In genomic region chr12:110970408-110970807, GRCm38 (mm10) we compare ENCODE assay signal across 22 mouse cellular contexts. TPM values are rescaled to one million over a fixed set of nuclear protein-coding genes. Genes with fewer than 3 reads are reported as not detected.
DNase-seq lines count a peak whose midpoint lies in the region; ATAC-seq and TF ChIP-seq lines count a peak whose summit lies in the region.
"Had no signal": no experiment of that assay in that cellular context is flagged by ENCODE, and none has a peak within 500 bp of the region (broad histone marks: within the 10 kb centered on the region; RNA-seq: fewer than 3 reads in every experiment).

No protein-coding gene starts in this region.

- no peak for DNase-seq in frontal cortex, adult 2 months (ENCODE audit: extremely low spot score in 1 of 2, low spot score in 1 of 2)
- DNase-seq in liver, postnatal 0 days: no peak
- DNase-seq in liver, embryonic 14.5 days (ENCODE audit: low read depth in 3 of 3, low spot score in 3 of 3): no peak
- DNase-seq in natural killer cell, adult 2 months (ENCODE audit: low spot score in 2 of 2): no peak
- DNase-seq: adrenal gland, adult 8-10 months; adrenal gland, postnatal 25 days; cerebellum, adult 18-20 months; cerebellum, adult 9-10 months; cerebellum, postnatal 14 days; gastrocnemius, postnatal 10 days; gastrocnemius, postnatal 36 days; heart, adult 11 months had no signal

- H3K27me3 ChIP-seq in liver, embryonic 12.5 days (replicated peaks): no peaks in the 10 kb centered on the region
- no peaks in the 10 kb centered on the region for H3K27me3 ChIP-seq in liver, postnatal 0 days (ENCODE audit: insufficient read depth, low read length)
- no peaks in the 10 kb centered on the region for H3K27me3 ChIP-seq in liver, embryonic 14.5 days (ENCODE audit: control insufficient read depth, insufficient read depth, low read length)
- H3K27me3 ChIP-seq: forebrain, embryonic 13.5 days; hindbrain, embryonic 13.5 days had no signal

- ATAC-seq in frontal cortex, adult (ENCODE audit: low TSS enrichment): peak; percentile 56; the same call in 1 of the 2 replicates
- ATAC-seq in liver, embryonic 12.5 days: no peak
- ATAC-seq in liver, postnatal 0 days: no peak
- no peak for ATAC-seq in liver, embryonic 14.5 days (ENCODE audit: insufficient read depth)
- ATAC-seq in megakaryocyte, adult 5-6 weeks (ENCODE audit: poor library complexity, severe bottlenecking): no peak
- ATAC-seq: activated CD4-positive, CD25-positive, alpha-beta regulatory T cell, adult 4 months; forebrain, embryonic 13.5 days; forebrain, embryonic 16.5 days; hindbrain, embryonic 16.5 days had no signal

- TF ChIP-seq CTCF in liver, postnatal 0 days (IDR thresholded peaks at IDR 0.05; ENCODE audit: low read depth): no peak
- TF ChIP-seq CTCF in liver, embryonic 14.5 days (IDR thresholded peaks at IDR 0.05; ENCODE audit: low read depth): no peak

- H3K4me1 ChIP-seq in liver, embryonic 12.5 days: peaks cover 87% of the 10 kb centered on the region
- peaks cover 45% of the 10 kb centered on the region for H3K4me1 ChIP-seq in liver, postnatal 0 days (ENCODE audit: insufficient read depth)
- peaks cover 60 to 62% of the 10 kb centered on the region in 2 experiments for H3K4me1 ChIP-seq in liver, embryonic 14.5 days (replicated peaks; ENCODE audit: control insufficient read depth in 2 of 2, insufficient read depth in 2 of 2, low read length in 1 of 2)
- H3K4me1 ChIP-seq: forebrain, embryonic 10.5 days; forebrain, embryonic 13.5 days; hindbrain, embryonic 13.5 days had no signal

- H3K9me3 ChIP-seq in liver, embryonic 12.5 days (replicated peaks): no peaks in the 10 kb centered on the region
- no peaks in the 10 kb centered on the region for H3K9me3 ChIP-seq in liver, postnatal 0 days (ENCODE audit: low read length)
- H3K9me3 ChIP-seq in liver, embryonic 14.5 days (ENCODE audit: control insufficient read depth, low read length): no peaks in the 10 kb centered on the region
- H3K9me3 ChIP-seq: forebrain, embryonic 10.5 days; forebrain, embryonic 13.5 days; hindbrain, embryonic 13.5 days had no signal

- H3K27ac ChIP-seq in liver, embryonic 12.5 days: peak overlapping the region; percentile 83
- H3K27ac ChIP-seq in liver, postnatal 0 days (ENCODE audit: low read depth): no peak overlapping the region
- H3K27ac ChIP-seq in liver, embryonic 14.5 days: peak overlapping the region; percentile 8
- H3K27ac ChIP-seq: forebrain, embryonic 10.5 days; forebrain, embryonic 13.5 days; hindbrain, embryonic 13.5 days had no signal

- peaks cover 75% of the 10 kb centered on the region for H3K36me3 ChIP-seq in liver, embryonic 12.5 days
- peaks cover 45% of the 10 kb centered on the region for H3K36me3 ChIP-seq in liver, postnatal 0 days (replicated peaks; ENCODE audit: insufficient read depth, low read length)
- H3K36me3 ChIP-seq in liver, embryonic 14.5 days (replicated peaks; ENCODE audit: control insufficient read depth, insufficient read depth, low read depth): peaks cover 49% of the 10 kb centered on the region

- H3K9ac ChIP-seq in liver, embryonic 12.5 days: no peak overlapping the region
- H3K9ac ChIP-seq in liver, postnatal 0 days (replicated peaks): no peak overlapping the region
- H3K9ac ChIP-seq in liver, embryonic 14.5 days (replicated peaks): no peak overlapping the region
- H3K9ac ChIP-seq: forebrain, embryonic 13.5 days; hindbrain, embryonic 13.5 days had no signal

- H3K4me3 ChIP-seq in liver, embryonic 12.5 days: no peak overlapping the region
- H3K4me3 ChIP-seq in liver, postnatal 0 days (ENCODE audit: low read depth, low read length): no peak overlapping the region
- no peak overlapping the region for H3K4me3 ChIP-seq in liver, embryonic 14.5 days (ENCODE audit: insufficient read depth in 1 of 2, low read depth in 2 of 2, low read length in 2 of 2)
- H3K4me3 ChIP-seq: forebrain, embryonic 10.5 days; forebrain, embryonic 13.5 days; hindbrain, embryonic 13.5 days had no signal

- H3K4me2 ChIP-seq in liver, embryonic 12.5 days: no peak overlapping the region
- no peak overlapping the region for H3K4me2 ChIP-seq in liver, postnatal 0 days (ENCODE audit: low read depth, low read length)
- H3K4me2 ChIP-seq in liver, embryonic 14.5 days (ENCODE audit: low read depth): no peak overlapping the region
- H3K4me2 ChIP-seq: forebrain, embryonic 13.5 days; heart, embryonic 11.5 days; hindbrain, embryonic 13.5 days had no signal

- 85% methylated on average over 5 of the region's 5 CpGs for WGBS in liver, embryonic 12.5 days (ENCODE audit: insufficient replicate concordance)
- 91% methylated on average over 5 of the region's 5 CpGs for WGBS in liver, postnatal 0 days (ENCODE audit: insufficient replicate concordance)
- 91% methylated on average over 5 of the region's 5 CpGs for WGBS in liver, embryonic 14.5 days (ENCODE audit: insufficient replicate concordance)

- TF ChIP-seq EP300 in liver, postnatal 0 days (IDR thresholded peaks at IDR 0.05; ENCODE audit: low read depth): no peak
- no peak for TF ChIP-seq EP300 in liver, embryonic 14.5 days (IDR thresholded peaks at IDR 0.05; ENCODE audit: low read depth)

RNA-seq across cellular contexts. Expression of gene Ankrd9, which starts 8.4 kb away (rescaled TPM):
- 25.5 and 30.5 TPM in 2 replicates for polyA plus RNA-seq in frontal cortex, adult 2 months (2012; rRNA removed)
- 62.2 TPM in 2 replicates for polyA plus RNA-seq in liver, embryonic 12.5 days (2016; fragmentation: Nextera tagmentation; extraction: Ambion mirVana)
- polyA plus RNA-seq in liver, postnatal 0 days (2015; fragmentation: Nextera tagmentation; extraction: Ambion mirVana): 15.9 and 16.5 TPM in 2 replicates
- polyA plus RNA-seq in liver, embryonic 14.5 days (2012; rRNA removed): 47.4 and 57.4 TPM in 2 replicates
- 41.8 and 49.8 TPM in 2 replicates for polyA plus RNA-seq in liver, embryonic 14.5 days (2014; fragmentation: Nextera tagmentation; extraction: Ambion mirVana)
- 1.6 and 2.8 TPM in 2 replicates for total RNA-seq in megakaryocyte, adult 5-6 weeks (2015)
- 3.0 and 3.3 TPM in 2 replicates for total RNA-seq in megakaryocyte, adult 5-6 weeks (2017)
